Mouse (Mus musculus) heart, adult 2 months (tissue): ENCODE results near the gene Olfr56.

ENCODE experiments used
- CTCF ChIP-seq: fragments of 200-600 bp; IDR thresholded peaks from 2 replicates; pipeline ENCODE4 v1.8.1; 2022; ENCODE audit warnings: antibody characterized with exemption, mild to moderate bottlenecking, moderate library complexity
- EP300 ChIP-seq: fragments of 200-500 bp; IDR thresholded peaks from 2 replicates; pipeline ENCODE4 v1.6.1; 2011; ENCODE audit warnings: low read depth, low read length, control low read depth; ENCODE audit not compliant: insufficient read depth
- POLR2A ChIP-seq: fragments of 200-500 bp; IDR thresholded peaks from 2 replicates; pipeline ENCODE4 v1.6.1; 2011; ENCODE audit warnings: mild to moderate bottlenecking, low read depth, low read length, control low read depth; ENCODE audit not compliant: insufficient read depth

GRCm38 (mm10) chr11:49081356-49081755 is 102.7 kb downstream of the Olfr56 start:
- TF ChIP-seq EP300 (no peak), CTCF (no peak), POLR2A (no peak)
